Mouse (Mus musculus) bone marrow, adult 2 months (tissue): Measurements from ENCODE around the gene Pkn2. TPM values are rescaled to one million over a fixed set of nuclear protein-coding genes. Genes with fewer than 3 reads are reported as not detected.

Experiments used
- H3K27ac ChIP-seq: fragments of 200-500 bp; 2 replicates; pipeline ENCODE4 v1.5.1; 2012; ENCODE audit warnings: low read depth, mild to moderate bottlenecking, control low read depth, inconsistent platforms, low read length; ENCODE audit not compliant: control insufficient read depth, poor library complexity, insufficient read depth
- H3K4me1 ChIP-seq: fragments of 200-500 bp; 2 replicates; pipeline ENCODE4 v1.6.1; 2011; ENCODE audit warnings: low read length; ENCODE audit not compliant: control insufficient read depth, insufficient read depth
- H3K4me3 ChIP-seq: fragments of 200-500 bp; replicated peaks from 2 replicates; pipeline ENCODE3; 2011; ENCODE audit warnings: mild to moderate bottlenecking, low read depth, low read length, control low read depth; ENCODE audit not compliant: control insufficient read depth
- CTCF ChIP-seq: fragments of 200-500 bp; IDR thresholded peaks from 2 replicates; pipeline ENCODE4 v1.5.1; 2011; ENCODE audit warnings: low read length, control low read depth; ENCODE audit not compliant: control insufficient read depth, insufficient read depth
- POLR2A ChIP-seq: fragments of 200-500 bp; IDR thresholded peaks from 2 replicates; pipeline ENCODE4 v1.6.1; 2011; ENCODE audit warnings: low read depth, mild to moderate bottlenecking, control low read depth, low read length, borderline replicate concordance; ENCODE audit not compliant: control insufficient read depth
- WGBS: fragments of 180-500 bp; shearing (Covaris S2); methylation state at CpG from one replicate; pipeline ENCODE4 v1.1.7; 2018; 5-methylcytosine and 5-hydroxymethylcytosine counted together
- polyA plus RNA-seq: library from polyadenylated mRNA; stranded (reverse); fragments of >200 nt; gene quantifications from 2 replicates; pipeline ENCODE4 v1.2.4, GENCODE M21; 2011; ENCODE audit warnings: low replicate concordance; ENCODE audit not compliant: missing spikeins, insufficient read depth, insufficient read length

Pkn2 gene
- 28.6 and 35.2 TPM in 2 replicates for polyA plus RNA-seq

GRCm38 (mm10) chr3:142881872-142882623 is at the start of gene Pkn2:
Gene Pkn2 (minus strand): TSS chr3:142882004.
- peak; percentile 54; the same call in 1 of the 2 replicates for TF ChIP-seq POLR2A
- no peak for TF ChIP-seq CTCF
- Histone ChIP-seq H3K4me1 (no peaks in the 10 kb centered on the region; the same call in 1 of the 2 replicates), H3K27ac (peak within 1 kb of the TSS; percentile 99), H3K4me3 (peak within 1 kb of the TSS; percentile 96)
- under 1% methylated on average over 83 of the region's 84 CpGs for WGBS

- TF ChIP-seq CTCF, result no peak
- TF ChIP-seq POLR2A, result no peak
- Histone ChIP-seq H3K4me1 (no peaks in the 10 kb centered on the region), H3K27ac (no peak overlapping the region), H3K4me3 (no peak overlapping the region)
- 70% methylated on average over 2 of the region's 2 CpGs for WGBS
These were observed 48.1 kb upstream of the Pkn2 start for GRCm38 (mm10) chr3:142929906-142930305.

GRCm38 (mm10) chr3:142927311-142927710 is 45.5 kb upstream of the Pkn2 start:
- no peak for TF ChIP-seq POLR2A
- no peak for TF ChIP-seq CTCF
- WGBS, result 82% methylated on average over 3 of the region's 3 CpGs
- Histone ChIP-seq H3K27ac (no peak overlapping the region), H3K4me3 (no peak overlapping the region), H3K4me1 (no peaks in the 10 kb centered on the region)

- no peak overlapping the region for H3K4me3 ChIP-seq
- 66% methylated on average over 2 of the region's 2 CpGs for WGBS
- TF ChIP-seq CTCF, result no peak
- TF ChIP-seq POLR2A, result no peak
- H3K4me1 ChIP-seq, result no peaks in the 10 kb centered on the region
- no peak overlapping the region for H3K27ac ChIP-seq
These were observed 43.1 kb upstream of the Pkn2 start for GRCm38 (mm10) chr3:142924831-142925348.

GRCm38 (mm10) chr3:142919070-142919469 is 37.3 kb upstream of the Pkn2 start:
- TF ChIP-seq POLR2A (no peak), CTCF (no peak)
- Histone ChIP-seq H3K4me1 (no peaks in the 10 kb centered on the region), H3K4me3 (no peak overlapping the region), H3K27ac (no peak overlapping the region)
- 73% methylated on average over 3 of the region's 3 CpGs for WGBS

- Histone ChIP-seq H3K27ac (no peak overlapping the region), H3K4me1 (no peaks in the 10 kb centered on the region), H3K4me3 (no peak overlapping the region)
- WGBS, result 80% methylated on average over 4 of the region's 4 CpGs
- no peak for TF ChIP-seq CTCF
- TF ChIP-seq POLR2A, result no peak
These were observed 36.1 kb upstream of the Pkn2 start for GRCm38 (mm10) chr3:142917760-142918439.

- no peak overlapping the region for H3K27ac ChIP-seq
- H3K4me3 ChIP-seq, result no peak overlapping the region
- no peaks in the 10 kb centered on the region for H3K4me1 ChIP-seq
- TF ChIP-seq CTCF (no peak), POLR2A (no peak)
- WGBS, result 81% methylated on average over 4 of the region's 4 CpGs
These were observed 35.4 kb upstream of the Pkn2 start for GRCm38 (mm10) chr3:142917171-142917570.

- no peak for TF ChIP-seq POLR2A
- TF ChIP-seq CTCF, result no peak
- Histone ChIP-seq H3K4me3 (no peak overlapping the region), H3K4me1 (no peaks in the 10 kb centered on the region), H3K27ac (no peak overlapping the region)
- WGBS, result 51% methylated on average over 1 of the region's 1 CpGs
These were observed 31.5 kb upstream of the Pkn2 start for GRCm38 (mm10) chr3:142913295-142913694.
